Mouse (Mus musculus): Measurements from ENCODE around the gene Dnajc27. TPM values are rescaled to one million over a fixed set of nuclear protein-coding genes. Genes with fewer than 3 reads are reported as not detected.

Gene Dnajc27
- polyA plus RNA-seq, 1 experiment from 2014 or later: 6.4 TPM

DNA sequence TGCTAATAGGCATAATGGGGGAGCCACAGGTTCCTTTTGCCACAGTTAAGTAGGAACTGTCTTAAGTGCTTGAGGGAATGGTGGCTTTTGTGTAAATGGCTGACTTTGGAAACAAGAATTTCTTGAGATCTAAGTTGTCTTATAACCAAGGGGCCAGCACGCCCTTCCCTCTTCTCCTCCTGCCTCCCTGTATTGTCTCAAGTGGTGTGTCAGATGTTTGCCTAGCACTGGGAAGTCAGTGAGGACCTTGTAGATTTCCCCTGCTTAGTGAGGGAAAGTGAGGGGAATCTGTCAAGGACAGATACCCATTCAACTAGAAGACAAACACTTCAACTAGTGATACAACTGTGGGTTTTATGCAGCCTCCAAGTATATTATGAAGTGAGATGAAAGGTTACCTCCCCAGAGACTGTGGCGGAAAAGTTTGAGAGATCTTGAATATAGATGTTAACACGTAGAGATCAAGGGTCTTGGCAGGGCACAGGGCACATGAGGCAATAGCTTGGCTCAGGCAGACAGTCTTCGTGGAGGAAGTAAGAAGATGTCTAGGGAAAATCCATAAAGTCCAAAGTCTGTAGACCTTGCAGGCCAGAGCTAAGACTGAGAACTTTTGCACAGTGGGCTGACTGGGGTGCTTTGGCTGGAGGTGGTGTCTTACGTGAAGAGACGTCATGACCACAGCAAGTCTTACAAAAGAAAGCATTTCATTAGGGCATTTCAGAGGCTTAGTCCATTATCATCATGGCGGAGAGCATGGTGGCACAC is 76.7 kb downstream of the Dnajc27 start:
- H3K4me3 ChIP-seq: no peak overlapping the region
- 70% methylated on average over 7 of the region's 7 CpGs for WGBS
- H3K9ac ChIP-seq: no peak overlapping the region
- no peak overlapping the region for H3K27ac ChIP-seq
- no peaks in the 10 kb centered on the region for H3K27me3 ChIP-seq
- H3K9me3 ChIP-seq: no peaks in the 10 kb centered on the region
- peaks cover 6% of the 10 kb centered on the region; the same call in 1 of the 2 replicates for H3K4me1 ChIP-seq
- no peak for ATAC-seq (ENCODE audit: borderline replicate concordance, extremely low read depth, low FRiP score, low TSS enrichment)
- no peaks in the 10 kb centered on the region for H3K36me3 ChIP-seq
- no peak overlapping the region for H3K4me2 ChIP-seq

Other genes with a start within 250 kb of the Dnajc27 start
- gene Pomc, start 127.6 kb upstream of the Dnajc27 start, polyA plus RNA-seq (2015; fragmentation: Nextera tagmentation; extraction: Ambion mirVana): 3.1 and 3.2 TPM in 2 replicates
- gene Efr3b, start 43.7 kb upstream of the Dnajc27 start, polyA plus RNA-seq (2015; fragmentation: Nextera tagmentation; extraction: Ambion mirVana): 4.0 and 4.2 TPM in 2 replicates
- 10.9 and 12.2 TPM in 2 replicates for gene Adcy3, start 50.5 kb downstream of the Dnajc27 start, polyA plus RNA-seq (2015; fragmentation: Nextera tagmentation; extraction: Ambion mirVana)
- gene Ptrhd1, start 151.4 kb downstream of the Dnajc27 start, polyA plus RNA-seq (2015; fragmentation: Nextera tagmentation; extraction: Ambion mirVana): 6.1 and 6.2 TPM in 2 replicates
- 16.3 and 17.0 TPM in 2 replicates for gene Cenpo, start 151.7 kb downstream of the Dnajc27 start, polyA plus RNA-seq (2015; fragmentation: Nextera tagmentation; extraction: Ambion mirVana)

All from lung, embryonic 15.5 days (tissue).